Comparison of ENCODE assay signal across 14 mouse cellular contexts in genomic region chr6:144511925-144512324, GRCm38 (mm10).
"Had no signal": no experiment of that assay in that cellular context is flagged by ENCODE, and none has a peak within 500 bp of the region (broad histone marks: within the 10 kb centered on the region; RNA-seq: fewer than 3 reads in every experiment).

No protein-coding gene starts in this region.

- H3K4me2 ChIP-seq: liver, embryonic 13.5 days; midbrain, embryonic 12.5 days; midbrain, embryonic 15.5 days; neural tube, embryonic 13.5 days had no signal

- H3K4me3 ChIP-seq: layer of hippocampus, adult 2 months; liver, embryonic 13.5 days; midbrain, embryonic 12.5 days; midbrain, embryonic 15.5 days; neural tube, embryonic 13.5 days had no signal

- DNase-seq: kidney, adult 9 months; kidney, postnatal 25 days; layer of hippocampus, adult 9-11 months; liver, embryonic 13.5 days; lung, adult 2 months; lung, postnatal 14 days; lung, postnatal 4 days; thymus, adult 18-20 months; thymus, postnatal 36 days had no signal

- H3K9me3 ChIP-seq: liver, embryonic 13.5 days; midbrain, embryonic 12.5 days; midbrain, embryonic 15.5 days; neural tube, embryonic 13.5 days had no signal

- H3K27ac ChIP-seq: kidney, postnatal 0 days; layer of hippocampus, adult 2 months; liver, embryonic 13.5 days; midbrain, embryonic 12.5 days; midbrain, embryonic 15.5 days; neural tube, embryonic 13.5 days had no signal

- H3K9ac ChIP-seq: liver, embryonic 13.5 days; midbrain, embryonic 12.5 days; midbrain, embryonic 15.5 days; neural tube, embryonic 13.5 days had no signal

- ATAC-seq: midbrain, embryonic 15.5 days had no signal

- H3K4me1 ChIP-seq: midbrain, embryonic 15.5 days had no signal

- H3K36me3 ChIP-seq: liver, embryonic 13.5 days; midbrain, embryonic 12.5 days; midbrain, embryonic 15.5 days; neural tube, embryonic 13.5 days had no signal

- H3K27me3 ChIP-seq: liver, embryonic 13.5 days; midbrain, embryonic 12.5 days; midbrain, embryonic 15.5 days had no signal
